Mouse (Mus musculus) limb, embryonic 12.5 days (tissue): ENCODE data around the gene Ccdc184. TPM values are rescaled to one million over a fixed set of nuclear protein-coding genes. Genes with fewer than 3 reads are reported as not detected.

Experiments used
- ATAC-seq: fragments of 200-750 bp; cut with Nextera tagmentation; 2 replicates; pipeline ENCODE4 v1.8.0; 2017; ENCODE audit warnings: low read depth, moderate TSS enrichment; ENCODE audit not compliant: insufficient number of reproducible peaks, insufficient read depth, low FRiP score, low TSS enrichment
- H3K27ac ChIP-seq: fragments of 300-500 bp; sonication (generic); 2 replicates; pipeline ENCODE4 v1.5.1; 2016; ENCODE audit warnings: mild to moderate bottlenecking, moderate library complexity
- H3K27me3 ChIP-seq: fragments of 300-500 bp; sonication (generic); 2 replicates; pipeline ENCODE4 v1.6.1; 2016; ENCODE audit warnings: mild to moderate bottlenecking, moderate library complexity
- H3K36me3 ChIP-seq: fragments of 300-500 bp; sonication (generic); 2 replicates; pipeline ENCODE4 v1.6.1; 2016; ENCODE audit warnings: mild to moderate bottlenecking, moderate library complexity
- H3K4me1 ChIP-seq: fragments of 300-500 bp; sonication (generic); replicated peaks from 2 replicates; pipeline ENCODE4 v1.6.1; 2016
- H3K4me2 ChIP-seq: fragments of 300-500 bp; sonication (generic); 2 replicates; pipeline ENCODE4 v1.6.1; 2016; ENCODE audit warnings: mild to moderate bottlenecking, moderate library complexity
- H3K4me3 ChIP-seq: fragments of 300-500 bp; sonication (generic); replicated peaks from 2 replicates; pipeline ENCODE4 v1.5.1; 2016; ENCODE audit warnings: mild to moderate bottlenecking
- H3K9ac ChIP-seq: fragments of 300-500 bp; sonication (generic); replicated peaks from 2 replicates; pipeline ENCODE4 v1.6.1; 2016; ENCODE audit warnings: mild to moderate bottlenecking, moderate library complexity
- H3K9me3 ChIP-seq: fragments of 300-500 bp; sonication (generic); 2 replicates; pipeline ENCODE4 v1.6.1; 2016; ENCODE audit warnings: mild to moderate bottlenecking, moderate library complexity
- WGBS: fragments of 180-500 bp; shearing (Covaris S2); methylation state at CpG from one replicate; pipeline ENCODE4 v1.1.7; 2016; 5-methylcytosine and 5-hydroxymethylcytosine counted together
- polyA plus RNA-seq: library from polyadenylated mRNA; unstranded; fragments of >200 nt; fragmentation: Nextera tagmentation; extraction: Ambion mirVana; gene quantifications from 2 replicates; pipeline ENCODE4 v1.2.1, GENCODE M21; 2016

The Ccdc184 gene
- polyA plus RNA-seq, 1 experiment from 2014 or later, result 0.41 TPM

DNA sequence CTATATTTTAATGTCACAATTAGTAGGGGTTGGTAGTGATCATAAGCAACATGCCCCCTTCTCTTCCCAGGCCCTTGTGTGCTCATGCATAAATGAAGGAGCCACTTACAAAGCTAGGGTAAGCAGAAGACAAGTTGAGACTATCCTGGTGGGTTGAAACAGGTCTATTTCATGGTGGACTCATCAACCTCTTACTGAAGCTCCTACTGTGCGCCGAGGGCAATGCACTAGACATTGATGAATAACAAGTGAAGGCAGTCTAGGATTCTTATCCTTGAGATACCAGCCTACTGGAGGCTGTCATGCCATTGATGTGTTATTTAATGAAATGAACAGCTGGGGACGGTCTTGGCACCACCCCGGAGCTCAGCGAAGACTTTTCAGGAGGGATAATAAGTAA is 11.7 kb upstream of the Ccdc184 start:
- no peaks in the 10 kb centered on the region; the same call in 1 of the 2 replicates for H3K4me1 ChIP-seq
- WGBS, result 90% methylated on average over 5 of the region's 5 CpGs
- H3K9me3 ChIP-seq, result no peaks in the 10 kb centered on the region
- no peak for ATAC-seq
- no peaks in the 10 kb centered on the region for H3K27me3 ChIP-seq
- no peak overlapping the region for H3K9ac ChIP-seq
- no peak overlapping the region for H3K4me3 ChIP-seq
- H3K36me3 ChIP-seq, result no peaks in the 10 kb centered on the region
- no peak overlapping the region for H3K27ac ChIP-seq
- no peak overlapping the region for H3K4me2 ChIP-seq

- no peak overlapping the region for H3K27ac ChIP-seq
- no peaks in the 10 kb centered on the region for H3K36me3 ChIP-seq
- H3K4me1 ChIP-seq, result no peaks in the 10 kb centered on the region; the same call in 1 of the 2 replicates
- no peak overlapping the region for H3K4me2 ChIP-seq
- H3K4me3 ChIP-seq, result no peak overlapping the region
- no peaks in the 10 kb centered on the region for H3K27me3 ChIP-seq
- no peaks in the 10 kb centered on the region for H3K9me3 ChIP-seq
- H3K9ac ChIP-seq, result no peak overlapping the region
- 60% methylated on average over 4 of the region's 4 CpGs for WGBS
- ATAC-seq, result no peak
These were observed 11.0 kb upstream of the Ccdc184 start for GRCm38 (mm10) chr15:98155944-98156343.

DNA sequence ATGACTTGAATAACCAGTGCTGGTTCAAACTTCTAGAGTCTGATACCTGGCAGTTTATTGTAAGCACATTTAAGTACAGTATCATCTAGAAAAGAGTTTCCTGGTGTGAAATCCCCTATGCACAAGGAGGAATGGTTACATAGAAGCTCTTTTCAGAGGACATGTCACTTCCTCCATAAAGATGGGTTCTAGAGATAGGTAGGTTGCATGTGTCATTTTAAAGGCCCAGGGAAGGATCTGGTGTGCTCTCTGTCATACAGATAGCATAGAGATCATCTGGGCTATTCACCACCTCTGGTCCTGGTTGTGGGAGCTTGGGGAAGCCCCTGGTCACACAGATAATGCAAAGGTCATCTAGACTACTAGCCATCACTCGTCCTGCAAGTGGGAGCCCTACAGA is 9.7 kb upstream of the Ccdc184 start:
- Histone ChIP-seq H3K4me1 (no peaks in the 10 kb centered on the region; the same call in 1 of the 2 replicates), H3K36me3 (no peaks in the 10 kb centered on the region), H3K9me3 (no peaks in the 10 kb centered on the region), H3K27ac (no peak overlapping the region), H3K9ac (no peak overlapping the region), H3K27me3 (no peaks in the 10 kb centered on the region), H3K4me2 (no peak overlapping the region), H3K4me3 (no peak overlapping the region)
- no peak for ATAC-seq
- 71% methylated on average over 1 of the region's 1 CpGs for WGBS

DNA sequence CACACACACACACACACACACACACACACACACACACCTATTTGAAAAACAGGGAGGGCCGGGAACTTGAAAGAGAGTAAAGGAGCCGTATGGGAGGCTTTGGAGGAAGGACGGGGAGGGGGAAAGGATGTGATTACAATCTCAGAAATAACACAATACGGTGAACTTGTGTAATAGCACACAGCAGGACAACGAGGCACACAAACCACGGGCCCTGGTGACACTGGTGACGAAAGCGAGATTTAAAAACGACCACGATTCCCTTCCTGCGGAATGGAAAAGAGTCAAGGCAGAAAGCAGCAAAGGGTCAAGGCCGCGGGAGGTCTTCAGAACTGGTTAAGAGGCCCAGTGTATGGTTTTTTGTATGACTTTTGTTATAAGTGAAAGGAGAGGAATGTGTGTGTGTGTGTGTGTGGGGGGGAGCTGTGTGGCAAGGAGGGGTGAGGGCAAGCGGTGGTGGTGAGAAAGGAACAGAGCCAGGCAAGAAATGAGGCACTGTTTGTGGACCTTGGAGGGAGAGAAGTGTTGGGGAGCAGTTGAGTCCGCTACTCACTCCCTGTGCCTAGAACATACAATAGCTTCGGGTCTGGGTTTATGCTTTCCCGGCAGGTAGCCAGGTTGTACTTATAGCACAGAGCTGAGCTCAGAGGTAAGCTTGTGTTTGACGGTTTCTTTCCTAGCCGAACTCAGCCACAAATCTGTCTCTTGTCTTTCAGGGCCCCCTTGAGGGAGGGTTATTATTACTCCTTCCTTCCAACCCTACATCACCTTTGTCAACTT is 5.7 kb upstream of the Ccdc184 start:
- Histone ChIP-seq H3K27me3 (peaks cover 20% of the 10 kb centered on the region), H3K9ac (no peak overlapping the region), H3K4me2 (no peak overlapping the region), H3K4me1 (no peaks in the 10 kb centered on the region), H3K4me3 (no peak overlapping the region), H3K27ac (no peak overlapping the region), H3K9me3 (no peaks in the 10 kb centered on the region), H3K36me3 (no peaks in the 10 kb centered on the region)
- 73% methylated on average over 19 of the region's 19 CpGs for WGBS
- no peak for ATAC-seq

GRCm38 (mm10) chr15:98162561-98162960 is 4.4 kb upstream of the Ccdc184 start:
- Histone ChIP-seq H3K36me3 (no peaks in the 10 kb centered on the region), H3K27ac (no peak overlapping the region), H3K9ac (no peak overlapping the region), H3K9me3 (no peaks in the 10 kb centered on the region), H3K4me2 (no peak overlapping the region), H3K4me3 (no peak overlapping the region), H3K27me3 (peaks cover 31% of the 10 kb centered on the region), H3K4me1 (0 out of 2 replicates have a peak, but pooled peaks cover under 1% of the 10 kb centered on the region)
- 54% methylated on average over 4 of the region's 4 CpGs for WGBS
- no peak for ATAC-seq

- no peak within 1 kb of the TSS for H3K9ac ChIP-seq
- no peak for ATAC-seq
- peaks cover 61% of the 10 kb centered on the region for H3K27me3 ChIP-seq
- H3K27ac ChIP-seq, result no peak within 1 kb of the TSS
- no peaks in the 10 kb centered on the region for H3K9me3 ChIP-seq
- peaks cover 11% of the 10 kb centered on the region for H3K4me1 ChIP-seq
- 83% methylated on average over 5 of the region's 5 CpGs for WGBS
- no peaks in the 10 kb centered on the region for H3K36me3 ChIP-seq
- no peak within 1 kb of the TSS for H3K4me3 ChIP-seq
- no peak within 1 kb of the TSS for H3K4me2 ChIP-seq
These were observed 1.4 kb upstream of the Ccdc184 start, which contains the start of gene Asb8 for GRCm38 (mm10) chr15:98165525-98165924. Gene Asb8, minus strand, starts transcription at chr15:98165625.

DNA sequence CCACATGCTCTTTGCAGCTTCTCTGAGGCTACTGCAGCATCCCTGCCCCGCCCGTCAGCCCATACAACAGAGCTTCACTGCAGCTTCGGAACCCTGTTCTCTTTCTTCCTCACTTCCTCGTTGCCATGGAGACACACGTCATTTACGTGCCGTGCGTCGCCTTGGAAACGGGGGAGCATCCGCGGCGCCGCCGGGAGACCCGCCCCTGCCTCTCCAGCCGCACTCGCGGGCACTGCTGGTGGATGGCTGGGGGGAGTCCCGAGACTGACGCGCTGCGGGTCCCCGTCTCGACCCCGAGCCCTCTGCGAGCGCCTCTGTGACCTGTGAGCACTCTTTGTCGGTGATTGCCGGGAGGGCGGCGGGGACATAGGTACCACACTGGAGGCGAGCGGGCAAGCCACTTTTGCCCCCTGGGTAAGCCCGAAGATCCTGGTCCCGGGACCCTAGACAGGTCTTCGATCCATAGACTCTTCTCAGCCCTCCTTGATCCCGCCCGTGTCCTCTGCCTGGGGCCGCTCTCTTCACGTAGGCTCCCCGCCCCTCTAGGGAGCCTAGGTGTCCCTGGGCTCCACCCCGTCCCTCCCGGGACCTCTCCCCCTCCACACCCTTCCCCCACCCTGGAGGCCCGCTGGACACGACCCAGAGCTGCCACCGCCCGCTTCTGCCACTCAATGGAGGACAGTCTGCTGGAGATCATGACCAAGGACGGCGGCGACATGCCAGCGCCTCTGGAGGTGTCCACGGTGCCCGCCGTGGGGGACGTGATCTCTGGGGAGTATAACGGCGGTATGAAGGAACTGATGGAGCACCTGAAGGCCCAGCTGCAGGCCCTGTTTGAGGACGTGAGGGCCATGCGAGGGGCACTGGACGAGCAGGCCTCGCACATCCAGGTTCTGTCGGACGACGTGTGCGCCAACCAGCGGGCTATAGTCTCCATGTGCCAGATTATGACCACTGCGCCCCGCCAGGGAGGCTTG is 975 bp downstream of the Ccdc184 start:
- peaks cover 85% of the 10 kb centered on the region for H3K27me3 ChIP-seq
- peak overlapping the region; percentile 94 for H3K4me2 ChIP-seq
- H3K4me1 ChIP-seq, result peaks cover 11% of the 10 kb centered on the region
- peak overlapping the region; percentile 59 for H3K9ac ChIP-seq
- H3K4me3 ChIP-seq, result peak overlapping the region; percentile 53
- H3K27ac ChIP-seq, result no peak overlapping the region
- peak; percentile 85 for ATAC-seq
- WGBS, result 1% methylated on average over 69 of the region's 69 CpGs
- H3K36me3 ChIP-seq, result no peaks in the 10 kb centered on the region
- no peaks in the 10 kb centered on the region for H3K9me3 ChIP-seq

- H3K4me1 ChIP-seq, result peaks cover 11% of the 10 kb centered on the region
- H3K9me3 ChIP-seq, result no peaks in the 10 kb centered on the region
- H3K4me2 ChIP-seq, result peak overlapping the region; percentile 94
- 2% methylated on average over 19 of the region's 19 CpGs for WGBS
- H3K4me3 ChIP-seq, result peak overlapping the region; percentile 53
- H3K36me3 ChIP-seq, result no peaks in the 10 kb centered on the region
- no peak overlapping the region for H3K27ac ChIP-seq
- peaks cover 92% of the 10 kb centered on the region for H3K27me3 ChIP-seq
- H3K9ac ChIP-seq, result no peak overlapping the region
- ATAC-seq, result no peak
These were observed 1.7 kb downstream of the Ccdc184 start for GRCm38 (mm10) chr15:98168622-98169004.

GRCm38 (mm10) chr15:98170365-98170764 is 3.4 kb downstream of the Ccdc184 start:
- H3K27ac ChIP-seq, result no peak overlapping the region
- no peaks in the 10 kb centered on the region for H3K9me3 ChIP-seq
- H3K4me2 ChIP-seq, result no peak overlapping the region
- WGBS, result 38% methylated on average over 7 of the region's 7 CpGs
- H3K36me3 ChIP-seq, result no peaks in the 10 kb centered on the region
- ATAC-seq, result no peak
- H3K4me1 ChIP-seq, result peaks cover 11% of the 10 kb centered on the region
- H3K4me3 ChIP-seq, result no peak overlapping the region
- no peak overlapping the region for H3K9ac ChIP-seq
- peaks cover 91% of the 10 kb centered on the region for H3K27me3 ChIP-seq

DNA sequence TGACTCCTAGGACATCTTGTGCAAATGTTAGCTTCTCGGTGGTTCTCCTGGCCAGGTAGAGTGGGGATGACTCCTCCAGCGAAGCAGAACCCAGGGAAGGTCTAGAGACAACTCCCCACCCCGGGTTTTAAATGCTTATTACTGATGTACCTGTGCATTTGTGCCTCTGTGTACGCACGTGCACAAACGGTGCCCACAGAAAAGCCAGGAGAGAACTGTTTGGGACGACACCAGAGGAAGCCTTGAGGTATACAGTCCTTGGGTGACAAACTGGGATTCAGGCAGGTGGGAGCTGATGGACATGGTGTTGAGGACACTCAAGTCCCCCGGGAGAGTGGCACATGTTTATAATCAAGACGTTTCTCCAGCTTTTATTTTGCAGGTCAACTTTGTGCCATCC is 4.0 kb downstream of the Ccdc184 start:
- 60% methylated on average over 9 of the region's 9 CpGs for WGBS
- H3K4me3 ChIP-seq, result no peak overlapping the region
- peaks cover 88% of the 10 kb centered on the region for H3K27me3 ChIP-seq

DNA sequence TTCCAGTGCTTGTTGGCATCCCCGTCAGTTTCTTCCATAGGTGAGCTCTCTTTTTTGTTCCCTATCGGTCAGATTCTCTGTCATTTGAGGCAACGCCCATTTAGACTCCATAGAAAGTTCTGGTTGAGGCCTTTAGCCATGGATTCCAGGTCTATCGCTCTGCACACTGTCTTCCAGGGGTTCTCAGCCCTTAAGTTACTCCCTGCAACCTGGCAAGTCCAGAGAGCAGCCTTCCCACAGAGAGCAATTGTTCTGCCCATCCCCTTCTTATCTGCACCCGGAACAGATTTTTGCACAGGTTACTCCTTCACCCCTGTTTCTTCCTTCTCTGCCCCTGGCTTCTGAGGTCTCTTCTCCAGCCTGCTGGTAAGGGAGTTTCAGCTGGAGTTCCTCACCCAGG is 5.2 kb downstream of the Ccdc184 start:
- H3K9ac ChIP-seq, result no peak overlapping the region
- H3K4me2 ChIP-seq, result no peak overlapping the region
- WGBS, result 68% methylated on average over 5 of the region's 5 CpGs
- no peak overlapping the region for H3K4me3 ChIP-seq
- peaks cover 84% of the 10 kb centered on the region for H3K27me3 ChIP-seq
- H3K27ac ChIP-seq, result no peak overlapping the region
- no peak for ATAC-seq
- H3K9me3 ChIP-seq, result no peaks in the 10 kb centered on the region
- H3K36me3 ChIP-seq, result no peaks in the 10 kb centered on the region
- peaks cover 11% of the 10 kb centered on the region for H3K4me1 ChIP-seq

More for the DNA sequence above, 4.0 kb downstream of the Ccdc184 start:
- H3K9ac ChIP-seq, result no peak overlapping the region
- H3K4me2 ChIP-seq, result no peak overlapping the region
- no peaks in the 10 kb centered on the region for H3K9me3 ChIP-seq
- H3K4me1 ChIP-seq, result peaks cover 11% of the 10 kb centered on the region
- no peaks in the 10 kb centered on the region for H3K36me3 ChIP-seq
- H3K27ac ChIP-seq, result no peak overlapping the region
- ATAC-seq, result no peak
